ENCODE assay signal across 8 mouse cellular contexts in genomic region chr17:44738121-44738637, GRCm38 (mm10). TPM values are rescaled to one million over a fixed set of nuclear protein-coding genes. Genes with fewer than 3 reads are reported as not detected.
DNase-seq lines count a peak whose midpoint lies in the region; ATAC-seq and TF ChIP-seq lines count a peak whose summit lies in the region.

No protein-coding gene starts in this region.

- H3K9ac ChIP-seq in heart, embryonic 13.5 days = no peak overlapping the region
- H3K9ac ChIP-seq in embryonic facial prominence, embryonic 15.5 days = no peak overlapping the region
- peak overlapping the region; percentile 31; the same call in 1 of the 2 replicates for H3K9ac ChIP-seq in limb, embryonic 14.5 days (ENCODE audit: low read depth, low read length, severe bottlenecking)

- WGBS in heart, embryonic 13.5 days = 1% methylated on average over 20 of the region's 22 CpGs
- whole genome bisulfite sequencing in embryonic facial prominence, embryonic 15.5 days = 3% methylated on average over 21 of the region's 22 CpGs
- WGBS in limb, embryonic 14.5 days = 1% methylated on average over 21 of the region's 22 CpGs
- 11% methylated on average over 20 of the region's 22 CpGs for WGBS in small intestine, adult 2 months

- peaks cover 37% of the 10 kb centered on the region for H3K4me1 ChIP-seq in heart, embryonic 13.5 days
- peaks cover 37% of the 10 kb centered on the region for H3K4me1 ChIP-seq in embryonic facial prominence, embryonic 15.5 days
- H3K4me1 ChIP-seq in limb, embryonic 14.5 days (ENCODE audit: control insufficient read depth, insufficient read depth, low read length) = peaks cover 21% of the 10 kb centered on the region; the same call in 1 of the 2 replicates
- H3K4me1 ChIP-seq in small intestine, adult 2 months (ENCODE audit: control insufficient read depth, insufficient read depth, insufficient read length, low read length) = peaks cover 3% of the 10 kb centered on the region; the same call in 1 of the 2 replicates

- no peaks in the 10 kb centered on the region for H3K36me3 ChIP-seq in heart, embryonic 13.5 days
- peaks cover 16% of the 10 kb centered on the region for H3K36me3 ChIP-seq in C2C12 (ENCODE audit: control insufficient read depth, insufficient read depth)
- no peaks in the 10 kb centered on the region for H3K36me3 ChIP-seq in embryonic facial prominence, embryonic 15.5 days
- no peaks in the 10 kb centered on the region for H3K36me3 ChIP-seq in limb, embryonic 14.5 days (ENCODE audit: control insufficient read depth, insufficient read depth, low read length)
- no peaks in the 10 kb centered on the region for H3K36me3 ChIP-seq in small intestine, adult 2 months (ENCODE audit: control insufficient read depth, insufficient read depth, low read length)

- ATAC-seq in heart, embryonic 13.5 days (ENCODE audit: extremely low read depth, insufficient number of reproducible peaks, low FRiP score, low TSS enrichment) = no peak
- no peak for ATAC-seq in embryonic facial prominence, embryonic 15.5 days (ENCODE audit: insufficient number of reproducible peaks, low FRiP score, low TSS enrichment, low read depth)
- no peak for ATAC-seq in limb, embryonic 14.5 days (ENCODE audit: low FRiP score, low read depth)

- H3K4me2 ChIP-seq in heart, embryonic 13.5 days = peak overlapping the region; percentile 59
- H3K4me2 ChIP-seq in embryonic facial prominence, embryonic 15.5 days (replicated peaks) = peak overlapping the region; percentile 88
- H3K4me2 ChIP-seq in limb, embryonic 14.5 days (replicated peaks; ENCODE audit: low read depth, low read length, severe bottlenecking) = peak overlapping the region; percentile 92

- no peak for TF ChIP-seq POLR2A in limb, embryonic 14.5 days (IDR thresholded peaks at IDR 0.05; ENCODE audit: borderline replicate concordance, extremely low read depth, insufficient read depth, insufficient read length)
- TF ChIP-seq POLR2A in small intestine, adult 2 months (IDR thresholded peaks at IDR 0.05; ENCODE audit: low read depth, low read length) = no peak

- no peak for TF ChIP-seq CTCF in C2C12 (IDR thresholded peaks at IDR 0.05; ENCODE audit: control insufficient read depth, insufficient read depth, insufficient read length)
- TF ChIP-seq CTCF in small intestine, adult 2 months (IDR thresholded peaks at IDR 0.05; ENCODE audit: extremely low read depth, insufficient read length, insufficient replicate concordance, low read depth, low read length) = no peak

- peaks cover 74% of the 10 kb centered on the region for H3K27me3 ChIP-seq in heart, embryonic 13.5 days (replicated peaks)
- H3K27me3 ChIP-seq in C2C12 (ENCODE audit: control insufficient read depth, insufficient read depth, insufficient read length) = no peaks in the 10 kb centered on the region
- H3K27me3 ChIP-seq in embryonic facial prominence, embryonic 15.5 days = peaks cover 21% of the 10 kb centered on the region
- peaks cover 73% of the 10 kb centered on the region for H3K27me3 ChIP-seq in limb, embryonic 14.5 days (ENCODE audit: control insufficient read depth, insufficient read depth, low read length)
- H3K27me3 ChIP-seq in small intestine, adult 2 months (ENCODE audit: control insufficient read depth, insufficient read depth, low read length) = peaks cover 39% of the 10 kb centered on the region

- peaks cover 64% of the 10 kb centered on the region for H3K79me3 ChIP-seq in C2C12 (ENCODE audit: low read depth)

- intact Hi-C loops in heart, postnatal 14 days (cut with DNase I) = loop anchor here (5.0 to 10.0 kb wide), 4 partner anchors 39 to 637 kb away; partner anchors contain the start of gene Supt3

- no peak for DNase-seq in heart, postnatal 14 days
- no peak for DNase-seq in limb, embryonic 14.5 days (ENCODE audit: low spot score)
- no peak for DNase-seq in ovary, adult 18-20 months (ENCODE audit: low spot score)
- DNase-seq in left cerebral cortex, adult 18-20 months (ENCODE audit: low spot score in 2 of 2) = no peak

- H3ac ChIP-seq in C2C12 (ENCODE audit: control insufficient read depth, insufficient read length, low read depth) = peak overlapping the region; percentile 38

- H3K9me3 ChIP-seq in heart, embryonic 13.5 days = no peaks in the 10 kb centered on the region
- no peaks in the 10 kb centered on the region for H3K9me3 ChIP-seq in embryonic facial prominence, embryonic 15.5 days (replicated peaks)
- no peaks in the 10 kb centered on the region for H3K9me3 ChIP-seq in limb, embryonic 14.5 days (ENCODE audit: control insufficient read depth, low read length)

- H3K4me3 ChIP-seq in heart, embryonic 13.5 days = peak overlapping the region; percentile 77
- H3K4me3 ChIP-seq in C2C12 (ENCODE audit: insufficient read depth, poor library complexity, severe bottlenecking) = no peak overlapping the region
- H3K4me3 ChIP-seq in embryonic facial prominence, embryonic 15.5 days (replicated peaks) = peak overlapping the region; percentile 72
- peak overlapping the region; percentile 72 for H3K4me3 ChIP-seq in limb, embryonic 14.5 days (replicated peaks; ENCODE audit: low read length)
- peak overlapping the region; percentile 41 for H3K4me3 ChIP-seq in small intestine, adult 2 months (ENCODE audit: low read depth, low read length)

- H3K27ac ChIP-seq in heart, embryonic 13.5 days (replicated peaks) = no peak overlapping the region
- H3K27ac ChIP-seq in embryonic facial prominence, embryonic 15.5 days (replicated peaks) = peak overlapping the region; percentile 70
- no peak overlapping the region for H3K27ac ChIP-seq in limb, embryonic 14.5 days (replicated peaks; ENCODE audit: low read depth, low read length)
- H3K27ac ChIP-seq in small intestine, adult 2 months (ENCODE audit: insufficient read depth, low read depth, low read length) = no peak overlapping the region

- peaks cover 100% of the 10 kb centered on the region for H3K79me2 ChIP-seq in C2C12 (ENCODE audit: control insufficient read depth, insufficient read depth)

TF ChIP-seq in C2C12, 6 proteins besides CTCF, POLR2A, EP300 and RAD21:
- TF ChIP-seq FOSL1 (IDR thresholded peaks at IDR 0.05; ENCODE audit: insufficient read depth, low read length, poor library complexity, severe bottlenecking) (no peak), MYOG (IDR thresholded peaks at IDR 0.05; ENCODE audit: control insufficient read depth, extremely low read depth, insufficient read length) (no peak), CEBPB (IDR thresholded peaks at IDR 0.05; ENCODE audit: low read depth) (no peak), MYOD1 (IDR thresholded peaks at IDR 0.05; ENCODE audit: control insufficient read depth, insufficient read length, low read depth) (no peak), MAX (IDR thresholded peaks at IDR 0.05) (no peak), USF1 (IDR thresholded peaks at IDR 0.05; ENCODE audit: low read depth) (no peak)

RNA-seq across cellular contexts. Expression of gene Supt3, which starts 38.8 kb away (rescaled TPM):
- polyA plus RNA-seq in heart, embryonic 13.5 days (2015; fragmentation: Nextera tagmentation; extraction: Ambion mirVana) = 20.5 and 21.5 TPM in 2 replicates
- 10 to 100 TPM; 10.7 to 11.1 TPM for total RNA-seq in heart, postnatal 14 days (2021)
- polyA plus RNA-seq in C2C12 (2012; fragmentation: generic; extraction: Trizol) = 18.1 TPM
- 16.7 and 18.1 TPM in 2 replicates for polyA plus RNA-seq in embryonic facial prominence, embryonic 15.5 days (2015; fragmentation: Nextera tagmentation; extraction: Ambion mirVana)
- polyA plus RNA-seq in limb, embryonic 14.5 days (2012; rRNA removed) = 9.6 and 10.5 TPM in 2 replicates
- 21.3 and 23.7 TPM in 2 replicates for polyA plus RNA-seq in limb, embryonic 14.5 days (2014; fragmentation: Nextera tagmentation; extraction: Ambion mirVana)
- polyA plus RNA-seq in small intestine, adult 2 months (2012; rRNA removed) = 0.89 and 1.6 TPM in 2 replicates
- 10 to 100 TPM; 15.4 to 16.1 TPM for total RNA-seq in left cerebral cortex, adult 18-20 months (2021)
